Mouse (Mus musculus): ENCODE measurements at regions not wholly inside any gene's neighbourhood (a gene's known extent, or its start where the extent isn't known, plus 50 kb on each side); places are given as distances from the start of the nearest gene placed in this dataset.

- TF ChIP-seq CTCF (IDR thresholded peaks at IDR 0.05; ENCODE audit: low read depth, low read length) (no peak), POLR2A (IDR thresholded peaks at IDR 0.05; ENCODE audit: insufficient read depth, low read length) (no peak), EP300 (IDR thresholded peaks at IDR 0.05; ENCODE audit: insufficient read depth, low read depth, low read length) (no peak)
Observed at GRCm38 (mm10) chr15:50513036-50513435, 3371.7 kb upstream of the Gm7489 start.

Data from ES-Bruce4 (cell line).